Mouse (Mus musculus) MEL (cell line): ENCODE measurements around the gene Sdsl. TPM values are rescaled to one million over a fixed set of nuclear protein-coding genes. Genes with fewer than 3 reads are reported as not detected.

Experiments
- DNase-seq: peaks from one replicate; pipeline ENCODE4 v3.0.0; 2011; ENCODE audit warnings: low read depth, low spot score
- H3K27ac ChIP-seq: 2 replicates; pipeline ENCODE4 v1.5.1; 2012; ENCODE audit warnings: low read depth, mild to moderate bottlenecking, control low read depth, low read length, moderate library complexity; ENCODE audit not compliant: control insufficient read depth
- H3K27me3 ChIP-seq, 2 experiments: fragments of 150-350 bp in 1 of 2; sonication (generic) in 1 of 2; 2 replicates each; pipeline ENCODE4 v1.6.1; 2012; ENCODE audit warnings: low read length in 2 of 2, mild to moderate bottlenecking in 2 of 2, improper control_type of control experiment in 1 of 2, moderate library complexity in 1 of 2; ENCODE audit not compliant: insufficient read depth in 2 of 2, control insufficient read depth in 1 of 2
- H3K36me3 ChIP-seq, 2 experiments: 2 replicates each; pipeline ENCODE4 v1.6.1; 2012 to 2014; ENCODE audit warnings: low read length in 2 of 2, improper control_type of control experiment in 1 of 2, inconsistent platforms in 1 of 2, mild to moderate bottlenecking in 1 of 2; ENCODE audit not compliant: insufficient read depth in 2 of 2, control insufficient read depth in 1 of 2
- H3K4me1 ChIP-seq, 2 experiments: fragments of 150-350 bp in 1 of 2; sonication (generic) in 1 of 2; 2 replicates each; pipeline ENCODE4 v1.6.1; 2012; ENCODE audit warnings: low read length in 2 of 2, improper control_type of control experiment in 1 of 2, mild to moderate bottlenecking in 1 of 2; ENCODE audit not compliant: insufficient read depth in 2 of 2, control insufficient read depth in 1 of 2
- H3K4me3 ChIP-seq, 2 experiments: fragments of 150-350 bp in 1 of 2; sonication (generic) in 1 of 2; 2 replicates each; pipeline ENCODE4 v1.5.1; 2012; ENCODE audit warnings: low read depth in 2 of 2, low read length in 2 of 2, mild to moderate bottlenecking in 2 of 2, moderate library complexity in 2 of 2, control low read depth in 1 of 2, improper control_type of control experiment in 1 of 2; ENCODE audit not compliant: control insufficient read depth in 1 of 2, insufficient read depth in 1 of 2
- H3K79me2 ChIP-seq: 2 replicates; pipeline ENCODE4 v1.6.1; 2012; ENCODE audit warnings: mild to moderate bottlenecking, low read length, moderate library complexity; ENCODE audit not compliant: control insufficient read depth, poor library complexity, insufficient read depth
- H3K9ac ChIP-seq: 2 replicates; pipeline ENCODE4 v1.6.1; 2012; ENCODE audit warnings: low read depth, mild to moderate bottlenecking, control low read depth, low read length, moderate library complexity; ENCODE audit not compliant: control insufficient read depth, poor library complexity, severe bottlenecking
- H3K9me3 ChIP-seq: fragments of 150-350 bp; sonication (generic); replicated peaks from 2 replicates; pipeline ENCODE4 v1.6.1; 2012; ENCODE audit warnings: mild to moderate bottlenecking, low read length, improper control_type of control experiment, moderate library complexity; ENCODE audit not compliant: insufficient read depth
- CHD2 ChIP-seq: IDR thresholded peaks from 2 replicates; pipeline ENCODE4 v1.6.1; 2011; ENCODE audit warnings: low read length, improper control_type of control experiment
- ELF1 ChIP-seq: IDR thresholded peaks from 2 replicates; pipeline ENCODE4 v1.6.1; 2014; ENCODE audit warnings: low read depth, mild to moderate bottlenecking, inconsistent platforms, low read length, improper control_type of control experiment, moderate library complexity
- EP300 ChIP-seq, 2 experiments: IDR thresholded peaks; 2 replicates each; pipeline ENCODE4 v1.6.1; 2011; ENCODE audit warnings: improper control_type of control experiment in 2 of 2, low read length in 2 of 2, low read depth in 1 of 2, mild to moderate bottlenecking in 1 of 2
- GATA1 ChIP-seq: IDR thresholded peaks from 2 replicates; pipeline ENCODE4 v1.6.1; 2011; ENCODE audit warnings: low read depth, low read length, improper control_type of control experiment
- HCFC1 ChIP-seq: IDR thresholded peaks from 2 replicates; pipeline ENCODE4 v1.6.1; 2012; ENCODE audit warnings: low read depth, mild to moderate bottlenecking, inconsistent platforms, low read length, improper control_type of control experiment, moderate library complexity
- KAT2A ChIP-seq: conservative IDR thresholded peaks from 2 replicates; pipeline ENCODE4 v1.6.1; 2012; ENCODE audit warnings: low read depth, low read length, improper control_type of control experiment, inconsistent platforms
- MAX ChIP-seq: IDR thresholded peaks from 2 replicates; pipeline ENCODE4 v1.6.1; 2011; ENCODE audit warnings: low read length, improper control_type of control experiment
- MAZ ChIP-seq: IDR thresholded peaks from 2 replicates; pipeline ENCODE4 v1.6.1; 2012; ENCODE audit warnings: low read depth, mild to moderate bottlenecking, inconsistent platforms, low read length, improper control_type of control experiment
- MYB ChIP-seq: IDR thresholded peaks from 2 replicates; pipeline ENCODE4 v1.6.1; 2011; ENCODE audit warnings: mild to moderate bottlenecking, low read depth, low read length, improper control_type of control experiment
- NRF1 ChIP-seq: IDR thresholded peaks from 2 replicates; pipeline ENCODE4 v1.6.1; 2014; ENCODE audit warnings: low read depth, mild to moderate bottlenecking, inconsistent platforms, low read length, improper control_type of control experiment, moderate library complexity; ENCODE audit not compliant: poor library complexity, insufficient read depth, severe bottlenecking
- POLR2A ChIP-seq, 2 experiments: IDR thresholded peaks; 2 replicates each; pipeline ENCODE4 v1.6.1; 2011 to 2012; ENCODE audit warnings: low read length in 2 of 2, mild to moderate bottlenecking in 2 of 2, control low read depth in 1 of 2, improper control_type of control experiment in 1 of 2, low read depth in 1 of 2, moderate library complexity in 1 of 2; ENCODE audit not compliant: control insufficient read depth in 1 of 2, insufficient read depth in 1 of 2, poor library complexity in 1 of 2
- RAD21 ChIP-seq: IDR thresholded peaks from 2 replicates; pipeline ENCODE4 v1.6.1; 2011; ENCODE audit warnings: mild to moderate bottlenecking, low read depth, low read length, improper control_type of control experiment
- RCOR1 ChIP-seq: IDR thresholded peaks from 2 replicates; pipeline ENCODE4 v1.6.1; 2012; ENCODE audit warnings: low read depth, mild to moderate bottlenecking, inconsistent platforms, low read length, improper control_type of control experiment
- SMC3 ChIP-seq: IDR thresholded peaks from 2 replicates; pipeline ENCODE4 v1.6.1; 2011; ENCODE audit warnings: low read depth, low read length, improper control_type of control experiment
- TBP ChIP-seq: IDR thresholded peaks from 2 replicates; pipeline ENCODE4 v1.8.0; 2011; ENCODE audit warnings: low read depth, low read length, improper control_type of control experiment
- TCF12 ChIP-seq: IDR thresholded peaks from 2 replicates; pipeline ENCODE4 v1.6.1; 2014; ENCODE audit warnings: low read depth, mild to moderate bottlenecking, inconsistent platforms, low read length, improper control_type of control experiment, moderate library complexity
- USF2 ChIP-seq, 2 experiments: IDR thresholded peaks; 2 replicates each; pipeline ENCODE4 v1.6.1; 2011 to 2012; ENCODE audit warnings: improper control_type of control experiment in 2 of 2, low read length in 2 of 2, borderline replicate concordance in 1 of 2, inconsistent platforms in 1 of 2, low read depth in 1 of 2, mild to moderate bottlenecking in 1 of 2; ENCODE audit not compliant: insufficient read depth in 1 of 2
- ZMIZ1 ChIP-seq: IDR thresholded peaks from 2 replicates; pipeline ENCODE4 v1.6.1; 2012; ENCODE audit warnings: low read depth, mild to moderate bottlenecking, inconsistent platforms, low read length, improper control_type of control experiment, moderate library complexity
- polyA plus RNA-seq, 2 experiments: library from polyadenylated mRNA; stranded (reverse) in 1 of 2; unstranded in 1 of 2; fragments of >175 nt in 1 of 2; fragments of >200 nt in 1 of 2; gene quantifications; 2 replicates each; pipeline versions ENCODE4 v1.2.1 to v1.2.4; 2012; ENCODE audit warnings: low replicate concordance in 2 of 2, low read depth in 1 of 2; ENCODE audit not compliant: insufficient read length in 2 of 2, insufficient read depth in 1 of 2, missing spikeins in 1 of 2
- total RNA-seq: library from RNA; depleted of rRNA; stranded (reverse); fragments of 300-350 nt; gene quantifications from 2 replicates; pipeline ENCODE4 v1.2.3, GENCODE M21; 2012

Sdsl gene
- total and polyA plus RNA-seq, 3 experiments = 12.1 to 21.0 TPM; not detected in 1

DNA sequence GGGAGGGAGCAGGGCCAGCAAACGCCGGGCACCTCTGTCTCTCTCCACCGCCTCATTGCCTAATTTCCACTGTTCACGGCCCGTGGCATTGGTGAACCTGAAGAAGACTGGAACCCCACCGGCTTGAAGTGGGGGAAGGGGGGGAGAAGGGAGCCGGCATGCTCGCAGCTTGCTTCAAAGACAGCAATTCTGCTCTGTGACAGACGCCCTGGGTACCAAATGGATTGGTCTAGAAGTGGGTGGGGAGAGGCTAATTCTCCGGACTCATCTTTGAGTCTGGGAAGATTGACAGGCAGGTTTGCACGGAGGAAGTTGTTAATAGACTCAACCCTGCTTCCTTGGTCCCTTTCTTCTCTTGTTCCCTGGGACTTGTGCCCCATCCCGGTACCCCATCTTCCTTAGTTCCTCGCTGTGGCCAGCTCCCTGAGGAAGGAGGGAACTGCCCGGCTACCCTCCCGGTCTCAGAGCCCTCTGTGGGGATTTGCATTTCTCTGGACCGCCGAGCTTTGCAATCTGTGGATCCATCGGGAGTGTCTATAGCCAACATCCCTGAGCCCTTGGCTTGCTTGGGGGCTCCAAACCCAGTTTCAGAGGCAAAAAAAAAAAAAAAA, 35.6 kb downstream of the Sdsl start:
- Histone ChIP-seq H3K4me3 (no peak overlapping the region), H3K9me3 (no peaks in the 10 kb centered on the region), H3K27me3 (no peaks in the 10 kb centered on the region), H3K79me2 (no peaks in the 10 kb centered on the region), H3K9ac (no peak overlapping the region), H3K36me3 (no peaks in the 10 kb centered on the region), H3K27ac (no peak overlapping the region), H3K4me1 (no peaks in the 10 kb centered on the region)
- TF ChIP-seq MYB (no peak), KAT2A (no peak), TCF12 (no peak), GATA1 (no peak)
- no peak for DNase-seq

GRCm38 (mm10) chr5:120435731-120436501, 36.7 kb downstream of the Sdsl start:
- Histone ChIP-seq H3K27me3 (no peaks in the 10 kb centered on the region), H3K9me3 (no peaks in the 10 kb centered on the region), H3K27ac (no peak overlapping the region), H3K4me1 (no peaks in the 10 kb centered on the region), H3K79me2 (no peaks in the 10 kb centered on the region), H3K36me3 (no peaks in the 10 kb centered on the region), H3K9ac (no peak overlapping the region), H3K4me3 (no peak overlapping the region)
- no peak for TF ChIP-seq RCOR1
- no peak for TF ChIP-seq EP300 (IDR thresholded peaks at IDR 0.05; ENCODE audit: low read depth in 1 of 2, low read length in 2 of 2)
- TF ChIP-seq CHD2 = no peak
- TF ChIP-seq TBP = no peak
- no peak for TF ChIP-seq MAZ
- no peak for TF ChIP-seq POLR2A (IDR thresholded peaks at IDR 0.05; ENCODE audit: control insufficient read depth in 1 of 2, insufficient read depth in 1 of 2, low read depth in 1 of 2, low read length in 2 of 2, poor library complexity in 1 of 2)
- no peak for DNase-seq

DNA sequence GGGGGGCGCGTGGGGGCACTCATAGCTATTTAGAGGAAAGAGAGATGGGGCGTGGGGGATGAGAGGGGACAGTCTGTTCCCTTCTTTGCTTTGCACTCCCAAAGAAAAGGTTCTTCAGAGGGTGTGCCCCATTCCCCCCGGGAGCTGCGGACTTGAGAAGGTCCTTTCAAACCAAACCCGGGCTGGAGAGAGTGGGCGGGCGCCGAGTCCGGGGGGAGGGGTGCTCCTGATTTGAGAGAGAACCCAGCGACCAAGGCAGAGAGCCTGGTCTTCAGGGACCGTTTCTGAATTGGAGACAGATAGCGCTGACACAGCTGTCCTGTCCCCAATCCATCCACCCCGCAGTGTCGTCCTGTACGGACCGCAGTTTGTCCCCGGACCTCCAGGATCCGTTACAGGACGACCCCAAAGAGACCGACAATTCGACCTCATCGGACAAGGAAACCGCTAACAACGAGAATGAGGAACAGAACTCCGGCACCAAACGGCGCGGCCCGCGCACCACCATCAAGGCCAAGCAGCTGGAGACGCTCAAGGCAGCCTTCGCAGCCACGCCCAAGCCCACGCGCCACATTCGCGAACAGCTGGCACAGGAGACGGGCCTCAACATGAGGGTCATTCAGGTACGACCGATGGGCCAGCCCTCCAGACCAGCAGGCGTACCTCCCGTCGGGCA, 37.5 kb downstream of the Sdsl start:
- TF ChIP-seq ZMIZ1 (no peak), MYB (no peak), GATA1 (no peak), ELF1 (no peak), HCFC1 (no peak), MAZ (no peak), NRF1 (no peak), MAX (no peak), USF2 (IDR thresholded peaks at IDR 0.05; ENCODE audit: borderline replicate concordance in 1 of 2, insufficient read depth in 1 of 2, low read depth in 1 of 2, low read length in 2 of 2) (no peak), EP300 (IDR thresholded peaks at IDR 0.05; ENCODE audit: low read depth in 1 of 2, low read length in 2 of 2) (no peak), TCF12 (no peak), SMC3 (no peak), RAD21 (no peak)
- TF ChIP-seq, all 39 proteins: peak for 0
- Histone ChIP-seq H3K4me1 (no peaks in the 10 kb centered on the region), H3K79me2 (no peaks in the 10 kb centered on the region), H3K27me3 (no peaks in the 10 kb centered on the region), H3K27ac (no peak overlapping the region), H3K9me3 (no peaks in the 10 kb centered on the region), H3K4me3 (no peak overlapping the region), H3K9ac (no peak overlapping the region), H3K36me3 (no peaks in the 10 kb centered on the region)
- no peak for DNase-seq
